Mouse (Mus musculus): ENCODE results near the gene Sim2.

- no peak for TF ChIP-seq POLR2A (IDR thresholded peaks at IDR 0.05; ENCODE audit: borderline replicate concordance, insufficient read depth, low read length)
- TF ChIP-seq CTCF (IDR thresholded peaks at IDR 0.05; ENCODE audit: borderline replicate concordance, insufficient read depth, low read depth, low read length) = no peak
Observed at GRCm38 (mm10) chr16:94069061-94069460, 15.7 kb upstream of the Sim2 start.
